Mouse (Mus musculus) midbrain, postnatal 0 days (tissue): ENCODE data around the gene Fam185a. TPM values are rescaled to one million over a fixed set of nuclear protein-coding genes. Genes with fewer than 3 reads are reported as not detected.

Experiments used
- ATAC-seq: fragments of 200-750 bp; cut with Nextera tagmentation; 2 replicates; pipeline ENCODE4 v1.8.0; 2017; ENCODE audit warnings: moderate number of reproducible peaks, mild to moderate bottlenecking, moderate TSS enrichment, moderate library complexity; ENCODE audit not compliant: low FRiP score
- DNase-seq: peaks from one replicate; pipeline ENCODE4 v3.0.0-alpha.2; 2015; ENCODE audit warnings: low spot score
- H3K27ac ChIP-seq: fragments of 300-500 bp; sonication (generic); 2 replicates; pipeline ENCODE4 v1.5.1; 2014; ENCODE audit warnings: low read depth, mild to moderate bottlenecking, low read length, mixed read lengths
- H3K27me3 ChIP-seq: fragments of 300-500 bp; sonication (generic); 2 replicates; pipeline ENCODE4 v1.6.1; 2014; ENCODE audit warnings: low read length, control low read depth, mixed read lengths; ENCODE audit not compliant: insufficient read depth
- H3K36me3 ChIP-seq: fragments of 300-500 bp; sonication (generic); 2 replicates; pipeline ENCODE4 v1.6.1; 2014; ENCODE audit warnings: low read length, control low read depth, mixed read lengths; ENCODE audit not compliant: insufficient read depth
- H3K4me1 ChIP-seq: fragments of 300-500 bp; sonication (generic); 2 replicates; pipeline ENCODE4 v1.6.1; 2014; ENCODE audit warnings: mild to moderate bottlenecking, control low read depth, antibody characterized with exemption, low read length, mixed read lengths; ENCODE audit not compliant: insufficient read depth
- H3K4me2 ChIP-seq: fragments of 300-500 bp; sonication (generic); 2 replicates; pipeline ENCODE4 v1.6.1; 2014; ENCODE audit warnings: low read depth, mild to moderate bottlenecking, low read length, mixed read lengths; ENCODE audit not compliant: poor library complexity, severe bottlenecking
- H3K4me3 ChIP-seq: fragments of 300-500 bp; sonication (generic); 2 replicates; pipeline ENCODE4 v1.5.1; 2014; ENCODE audit warnings: low read depth, mild to moderate bottlenecking, low read length, moderate library complexity
- H3K9ac ChIP-seq: fragments of 300-500 bp; sonication (generic); replicated peaks from 2 replicates; pipeline ENCODE4 v1.6.1; 2014; ENCODE audit warnings: mild to moderate bottlenecking, low read length, moderate library complexity, mixed read lengths; ENCODE audit not compliant: poor library complexity, severe bottlenecking
- H3K9me3 ChIP-seq: fragments of 300-500 bp; sonication (generic); 2 replicates; pipeline ENCODE4 v1.6.1; 2016; ENCODE audit warnings: low read length, control low read depth
- CTCF ChIP-seq: IDR thresholded peaks from 2 replicates; pipeline ENCODE4 v1.5.1; 2016; ENCODE audit warnings: antibody characterized with exemption, mild to moderate bottlenecking
- WGBS: fragments of 180-500 bp; shearing (Covaris S2); extraction: QIAGEN DNeasy Blood & Tissue Kit; methylation state at CpG from one replicate; pipeline ENCODE4 v1.1.7; 2014; 5-methylcytosine and 5-hydroxymethylcytosine counted together
- polyA plus RNA-seq: library from polyadenylated mRNA; unstranded; fragments of >200 nt; fragmentation: Nextera tagmentation; extraction: Ambion mirVana; gene quantifications from 2 replicates; pipeline ENCODE4 v1.2.1, GENCODE M21; 2015
- total RNA-seq: library from RNA; depleted of rRNA; stranded (reverse); fragments of >200 nt; gene quantifications from 2 replicates; pipeline ENCODE4 v1.2.3, GENCODE M21; 2014

Gene Fam185a
- total and polyA plus RNA-seq, 2 experiments from 2014 or later: 10.1 to 13.2 TPM

DNA sequence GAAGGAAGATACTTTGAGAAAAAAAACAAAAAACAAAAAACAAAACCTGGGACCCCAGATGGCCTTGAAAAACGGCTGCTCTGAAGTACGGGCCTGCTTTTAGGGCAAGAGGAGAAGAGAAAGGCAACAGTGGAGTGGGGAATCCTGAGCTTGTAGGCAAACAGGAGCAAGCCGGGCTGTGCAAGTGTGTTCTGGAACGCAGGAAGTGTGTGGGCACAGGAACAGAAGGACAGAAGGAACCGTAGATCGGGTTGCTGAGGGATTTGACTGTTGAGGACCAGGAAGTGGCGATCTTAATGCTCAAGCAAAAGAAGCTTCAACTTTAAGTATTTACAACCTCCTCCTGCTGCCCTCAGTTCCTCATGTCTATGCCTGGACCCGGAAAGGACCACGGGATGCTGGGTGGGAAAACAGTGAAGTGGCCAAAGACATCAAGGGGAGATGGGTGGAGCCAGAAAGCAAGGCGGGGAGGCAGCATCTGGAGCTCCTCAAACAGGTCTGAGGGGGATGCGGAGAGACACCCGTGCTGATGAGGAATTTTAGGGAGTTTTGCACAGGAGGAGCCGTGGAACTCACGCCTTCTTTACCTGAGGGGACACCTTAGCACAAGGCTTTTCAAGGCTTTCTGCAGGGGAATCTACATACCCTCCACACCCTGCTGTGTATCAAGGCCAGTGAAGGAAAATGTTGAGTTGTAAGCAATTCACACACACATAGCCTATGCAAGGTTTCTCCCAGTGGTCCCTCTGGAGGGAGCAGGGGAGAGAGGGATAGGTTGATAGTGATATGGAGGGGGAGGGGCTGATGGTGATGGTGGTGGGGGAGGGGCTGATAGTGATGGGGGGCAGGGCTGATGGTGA lies 41.1 kb upstream of the Fam185a start:
- no peak for DNase-seq
- no peak overlapping the region for H3K9ac ChIP-seq
- H3K4me1 ChIP-seq: no peaks in the 10 kb centered on the region

GRCm38 (mm10) chr5:21384252-21384960 lies 40.4 kb upstream of the Fam185a start:
- Histone ChIP-seq H3K4me2 (no peak overlapping the region), H3K9me3 (no peaks in the 10 kb centered on the region), H3K27ac (no peak overlapping the region), H3K4me1 (no peaks in the 10 kb centered on the region), H3K4me3 (no peak overlapping the region), H3K36me3 (no peaks in the 10 kb centered on the region), H3K9ac (no peak overlapping the region), H3K27me3 (no peaks in the 10 kb centered on the region)
- TF ChIP-seq CTCF: no peak
- 83% methylated on average over 13 of the region's 13 CpGs for WGBS
- ATAC-seq (no peak), DNase-seq (no peak)

More for the DNA sequence above, 41.1 kb upstream of the Fam185a start:
- H3K27me3 ChIP-seq: no peaks in the 10 kb centered on the region
- ATAC-seq: 0 out of 2 replicates have a peak, but pooled peaks have one; percentile 38
- 54% methylated on average over 14 of the region's 14 CpGs for WGBS
- no peak overlapping the region for H3K4me3 ChIP-seq
- no peak overlapping the region for H3K27ac ChIP-seq
- H3K9me3 ChIP-seq: no peaks in the 10 kb centered on the region
- H3K4me2 ChIP-seq: no peak overlapping the region
- TF ChIP-seq CTCF: no peak
- no peaks in the 10 kb centered on the region for H3K36me3 ChIP-seq

DNA sequence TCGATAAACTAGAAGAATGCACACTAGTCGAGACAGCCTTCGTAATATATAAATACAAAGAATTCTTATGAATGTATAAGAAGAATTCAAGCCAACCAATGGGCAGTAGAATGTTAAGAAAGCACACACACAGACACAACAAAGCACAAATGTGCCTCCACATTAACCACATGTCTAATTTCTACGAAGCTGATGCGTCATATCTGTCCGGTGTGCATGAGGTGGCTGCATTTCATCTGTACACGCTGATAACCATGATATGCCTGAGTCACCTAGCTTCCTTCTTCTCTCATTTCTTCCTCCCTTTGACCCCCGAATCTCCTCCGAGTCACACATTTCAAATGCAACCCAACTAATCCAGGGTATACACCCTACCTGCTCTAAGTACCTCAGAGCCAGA lies 39.8 kb upstream of the Fam185a start:
- Histone ChIP-seq H3K36me3 (no peaks in the 10 kb centered on the region), H3K9ac (no peak overlapping the region), H3K4me2 (no peak overlapping the region), H3K27ac (no peak overlapping the region), H3K9me3 (no peaks in the 10 kb centered on the region), H3K4me1 (no peaks in the 10 kb centered on the region), H3K4me3 (no peak overlapping the region), H3K27me3 (no peaks in the 10 kb centered on the region)
- TF ChIP-seq CTCF: no peak
- DNase-seq (no peak), ATAC-seq (no peak)
- 95% methylated on average over 9 of the region's 9 CpGs for WGBS

- H3K27ac ChIP-seq: no peak overlapping the region
- TF ChIP-seq CTCF: no peak
- DNase-seq (no peak), ATAC-seq (no peak)
- WGBS: 93% methylated on average over 4 of the region's 4 CpGs
- no peaks in the 10 kb centered on the region for H3K9me3 ChIP-seq
- H3K36me3 ChIP-seq: no peaks in the 10 kb centered on the region
- H3K4me3 ChIP-seq: no peak overlapping the region
- no peaks in the 10 kb centered on the region for H3K4me1 ChIP-seq
- no peak overlapping the region for H3K9ac ChIP-seq
- H3K27me3 ChIP-seq: no peaks in the 10 kb centered on the region
- H3K4me2 ChIP-seq: no peak overlapping the region
These were observed 38.3 kb upstream of the Fam185a start for GRCm38 (mm10) chr5:21386432-21386831.

DNA sequence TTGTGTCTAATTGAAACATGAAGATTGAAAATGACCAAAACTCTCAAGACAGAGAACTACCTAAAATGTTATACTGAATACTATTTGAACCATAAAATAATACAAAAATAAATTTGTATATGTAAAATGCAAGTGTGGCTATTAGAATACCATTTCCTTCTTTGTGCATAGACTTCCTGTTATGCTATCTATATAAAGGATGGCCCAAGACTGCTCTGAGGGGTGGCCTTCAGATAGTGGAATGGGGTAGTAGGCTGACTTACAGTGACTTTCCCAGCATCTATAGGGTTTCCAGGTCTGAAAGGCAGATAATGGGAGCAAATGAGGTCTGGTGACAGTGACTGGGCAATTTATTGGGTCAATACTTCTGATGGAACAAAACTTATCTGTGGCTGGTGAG lies 37.4 kb upstream of the Fam185a start:
- ATAC-seq (no peak), DNase-seq (no peak)
- Histone ChIP-seq H3K27ac (no peak overlapping the region), H3K27me3 (no peaks in the 10 kb centered on the region), H3K9ac (no peak overlapping the region), H3K4me3 (no peak overlapping the region), H3K4me2 (no peak overlapping the region), H3K9me3 (no peaks in the 10 kb centered on the region), H3K4me1 (no peaks in the 10 kb centered on the region), H3K36me3 (no peaks in the 10 kb centered on the region)
- no peak for TF ChIP-seq CTCF

GRCm38 (mm10) chr5:21388855-21389254 lies 35.9 kb upstream of the Fam185a start:
- no peak overlapping the region for H3K4me2 ChIP-seq
- TF ChIP-seq CTCF: no peak
- 87% methylated on average over 4 of the region's 4 CpGs for WGBS
- DNase-seq: no peak
- no peak overlapping the region for H3K27ac ChIP-seq
- ATAC-seq: no peak
- no peaks in the 10 kb centered on the region for H3K27me3 ChIP-seq
- no peak overlapping the region for H3K9ac ChIP-seq
- H3K36me3 ChIP-seq: no peaks in the 10 kb centered on the region
- H3K4me1 ChIP-seq: no peaks in the 10 kb centered on the region
- H3K4me3 ChIP-seq: no peak overlapping the region
- H3K9me3 ChIP-seq: no peaks in the 10 kb centered on the region
